Mouse (Mus musculus) T-helper 1 cell (primary cell): ENCODE data around the gene Cct8l1.

Source experiments
- in situ Hi-C: fragments of 300-600 bp; cut with MboI, MseI; formaldehyde crosslinking; loops from one replicate; pipeline ENCODE4 v1.15.1; 2025; ENCODE audit warnings: high pct_unique_total_duplicates

Gene Cct8l1

DNA sequence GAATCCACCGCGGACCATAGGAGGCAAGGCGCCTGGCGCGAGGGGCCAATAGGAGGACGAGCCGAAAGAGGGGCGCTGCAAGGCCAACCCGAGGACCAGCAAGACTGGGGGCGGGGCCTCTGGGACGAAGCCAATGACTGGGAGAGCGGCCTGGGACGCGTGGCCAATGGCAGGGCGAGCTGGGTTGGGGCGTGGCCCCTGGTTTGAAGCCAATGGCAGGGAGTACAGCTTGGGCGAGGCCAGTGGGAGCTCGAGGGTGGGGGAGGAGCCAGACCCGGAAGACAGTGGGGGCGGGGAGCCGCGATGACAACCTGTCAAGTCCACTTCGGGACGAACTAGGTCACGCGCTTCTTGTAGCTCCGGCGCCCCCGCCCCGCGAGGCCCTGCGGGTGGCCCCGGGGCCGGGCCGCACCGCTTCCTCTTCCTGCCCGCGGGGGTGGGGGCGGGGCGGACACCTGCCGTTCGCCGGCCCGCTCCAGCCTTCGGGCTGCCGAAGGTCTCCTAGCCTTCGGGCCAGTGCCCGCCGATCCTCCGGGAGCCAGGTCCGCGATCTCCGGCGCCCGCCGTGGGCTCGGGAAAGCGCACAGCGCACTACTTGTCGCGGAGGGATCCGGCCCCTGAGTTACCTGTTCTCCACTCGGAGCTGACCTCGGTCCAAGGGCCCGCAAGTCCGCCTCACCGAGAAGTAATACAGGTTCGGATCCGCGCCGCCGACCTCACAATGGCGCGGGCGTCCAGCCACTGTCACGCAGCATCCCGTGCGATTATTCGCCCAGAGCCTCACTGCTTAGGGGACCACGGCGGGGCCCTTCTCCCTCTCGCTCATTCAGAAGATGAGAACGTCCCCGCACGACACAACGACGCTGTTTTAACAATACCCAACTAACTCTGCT is 13.9 kb downstream of the Cct8l1 start:
- in situ Hi-C loops: loop anchor here (10.0 kb wide), 1 partner anchor 175 kb away; the partner anchor contains the start of gene Xrcc2

DNA sequence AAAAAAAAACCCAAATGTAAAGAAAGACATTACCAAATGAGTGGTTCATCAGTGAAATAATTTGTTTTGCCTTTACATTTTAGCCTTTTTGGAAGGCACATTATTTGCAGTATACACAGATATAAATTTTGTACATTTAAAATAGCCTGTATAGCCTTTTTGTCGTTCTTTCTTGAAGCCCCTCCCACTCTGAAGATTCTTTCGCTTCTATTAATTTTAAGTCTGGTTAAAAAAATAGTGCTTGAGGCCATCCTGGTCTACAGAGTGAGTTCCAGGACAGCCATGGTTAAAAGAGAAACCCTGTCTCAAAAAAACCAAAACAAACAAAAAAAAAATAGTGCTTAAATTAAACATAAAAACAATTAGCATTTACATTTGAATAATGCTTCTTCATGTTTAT is 14.8 kb downstream of the Cct8l1 start:
- in situ Hi-C loops: loop anchor here (10.0 kb wide), 1 partner anchor 174 kb away; the partner anchor contains the start of gene Xrcc2

DNA sequence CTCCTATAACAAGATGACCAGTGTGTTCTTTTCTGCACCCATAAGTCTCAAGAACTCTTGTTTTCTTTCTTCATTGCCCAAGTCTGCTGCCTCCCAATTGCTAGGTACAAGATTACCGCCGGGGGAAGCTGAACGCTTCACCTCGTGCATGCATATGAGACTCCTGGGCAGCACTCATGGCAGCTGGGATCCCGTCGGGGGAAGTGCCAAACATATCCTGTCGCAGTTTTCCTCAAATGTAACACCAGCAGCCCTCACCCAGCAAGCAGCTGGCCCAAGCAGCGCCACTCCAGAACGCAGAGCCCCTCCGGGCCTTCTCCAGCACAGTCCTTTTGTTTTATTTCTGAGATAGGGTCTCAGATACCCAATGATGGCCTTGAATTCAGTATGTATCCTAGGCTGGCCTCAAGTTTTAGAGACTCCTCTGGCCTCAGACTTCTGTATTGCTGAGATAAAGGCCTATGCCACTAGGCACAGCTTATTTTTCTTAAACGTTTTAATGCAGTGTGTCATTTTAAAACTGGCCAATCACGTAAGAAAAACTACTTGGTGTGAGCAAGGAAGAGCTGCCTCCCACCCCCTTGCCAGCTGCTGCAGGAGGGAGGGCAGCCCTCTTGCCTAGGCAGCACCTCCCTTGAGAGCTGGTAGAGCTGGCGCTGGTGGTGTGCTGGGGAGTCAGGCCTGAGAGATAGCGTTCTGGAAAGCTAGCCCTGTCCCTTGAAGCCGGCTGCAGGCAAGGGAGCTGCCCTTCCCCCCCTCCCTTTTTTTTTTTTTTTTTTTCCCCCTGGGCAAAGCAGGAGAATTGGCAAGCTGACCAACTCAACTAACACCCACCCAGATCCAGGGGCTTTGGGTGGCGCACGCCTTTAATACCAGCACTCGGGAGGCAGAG is 16.6 kb downstream of the Cct8l1 start:
- in situ Hi-C loops: loop anchor here (10.0 kb wide), 1 partner anchor 172 kb away; the partner anchor contains the start of gene Xrcc2

DNA sequence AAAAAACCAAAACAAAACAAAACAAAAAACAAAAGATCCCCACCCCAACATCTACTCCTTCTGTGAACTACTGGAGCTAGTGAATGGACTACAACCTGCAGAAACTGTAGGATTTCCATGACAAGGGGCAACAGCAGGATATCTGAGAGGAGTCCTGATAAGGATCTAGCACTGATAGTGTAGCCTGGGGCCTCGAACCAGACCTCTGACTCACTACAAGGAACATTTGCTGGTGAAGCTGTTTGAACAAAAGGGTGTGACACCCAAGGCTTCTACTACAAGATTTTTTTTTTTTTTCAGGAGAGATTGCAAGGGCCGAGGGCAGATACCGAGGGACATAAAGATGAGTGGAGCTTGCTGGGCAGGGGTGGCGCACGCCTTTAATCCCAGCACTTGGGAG is 17.4 kb downstream of the Cct8l1 start:
- in situ Hi-C loops: loop anchor here (10.0 kb wide), 1 partner anchor 172 kb away; the partner anchor contains the start of gene Xrcc2

DNA sequence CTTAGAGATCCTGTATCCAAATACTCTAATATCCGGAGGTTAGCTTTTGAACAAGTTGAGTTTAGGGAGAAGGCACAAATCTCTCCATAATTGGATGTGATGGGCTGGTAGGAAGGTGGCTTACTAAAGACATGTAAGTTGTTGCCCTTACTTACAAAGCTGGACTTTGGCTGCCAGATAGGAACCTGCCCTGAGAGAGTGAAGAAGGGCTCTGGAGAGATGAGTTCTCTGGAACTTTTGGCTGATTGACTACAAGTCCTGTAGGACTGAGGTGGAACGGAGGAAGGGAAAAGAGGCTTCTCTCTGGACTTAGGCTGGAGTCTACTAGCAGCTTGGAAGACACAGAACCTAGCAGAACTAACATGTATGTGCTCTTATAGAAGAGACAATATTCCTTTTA is 19.7 kb downstream of the Cct8l1 start:
- in situ Hi-C loops: loop anchor here (10.0 kb wide), 1 partner anchor 169 kb away; the partner anchor contains the start of gene Xrcc2

DNA sequence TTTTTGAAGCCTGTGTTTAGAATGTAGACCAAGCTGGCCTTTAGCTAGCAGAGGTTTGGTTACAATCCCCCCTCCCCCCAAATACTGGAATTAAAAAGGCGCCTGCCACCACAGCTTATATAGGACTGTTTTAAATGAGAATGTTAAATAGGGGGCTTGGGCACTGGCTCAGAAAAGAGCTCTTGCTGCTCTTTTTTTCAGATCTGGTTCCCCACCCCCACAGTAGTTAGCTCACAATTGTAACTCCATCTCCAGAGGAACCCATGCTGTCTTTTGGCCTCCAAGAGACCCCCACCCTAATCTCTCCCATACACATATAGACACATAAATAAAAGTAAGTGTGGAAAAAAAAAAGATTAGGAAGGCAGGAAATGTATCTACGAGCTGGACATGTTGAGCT is 20.6 kb downstream of the Cct8l1 start:
- in situ Hi-C loops: loop anchor here (10.0 kb wide), 1 partner anchor 168 kb away; the partner anchor contains the start of gene Xrcc2

DNA sequence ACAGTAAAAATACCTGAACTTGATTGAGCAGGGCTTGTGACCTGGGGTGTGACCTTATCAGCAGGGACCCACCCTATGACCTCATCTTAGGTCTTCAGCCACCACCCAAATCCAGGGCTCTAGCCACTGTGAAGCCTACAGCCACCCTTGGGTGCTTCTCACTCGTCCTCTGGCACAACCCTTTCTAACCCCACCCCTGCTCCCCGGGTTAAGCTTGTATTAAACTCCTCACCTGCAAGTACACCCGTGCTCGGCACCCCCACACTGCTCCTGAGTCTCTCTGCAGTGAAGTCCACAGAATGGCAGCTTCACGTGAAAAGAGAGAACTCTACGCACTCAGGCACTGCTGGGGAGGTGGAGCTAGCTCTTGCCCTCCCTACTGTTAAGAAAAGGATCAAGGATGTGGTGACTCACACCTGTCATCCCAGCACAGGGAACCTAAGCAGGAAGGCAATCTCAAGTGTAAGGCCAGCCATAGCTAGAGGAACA is 21.1 kb downstream of the Cct8l1 start:
- in situ Hi-C loops: loop anchor here (10.0 kb wide), 1 partner anchor 168 kb away; the partner anchor contains the start of gene Xrcc2

DNA sequence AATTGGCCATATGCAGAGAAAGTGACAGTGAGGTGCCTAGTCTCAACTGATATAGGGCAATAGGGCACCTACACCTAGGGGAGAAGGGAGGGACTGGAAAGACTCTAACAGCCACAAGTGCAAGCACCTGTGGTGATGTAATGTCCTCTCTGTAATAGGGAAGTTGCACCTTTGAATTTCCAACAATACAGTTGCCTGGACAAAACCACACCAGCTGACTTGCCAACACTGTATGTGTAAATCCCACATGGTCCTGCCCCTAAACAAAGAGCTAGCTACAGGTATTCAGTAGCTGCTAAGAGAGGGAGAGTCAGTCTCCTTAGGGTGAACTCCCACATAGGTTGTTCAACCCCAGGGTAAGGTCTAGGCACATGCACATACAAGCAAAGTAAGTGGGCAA is 24.5 kb downstream of the Cct8l1 start:
- in situ Hi-C loops: no loop called here

DNA sequence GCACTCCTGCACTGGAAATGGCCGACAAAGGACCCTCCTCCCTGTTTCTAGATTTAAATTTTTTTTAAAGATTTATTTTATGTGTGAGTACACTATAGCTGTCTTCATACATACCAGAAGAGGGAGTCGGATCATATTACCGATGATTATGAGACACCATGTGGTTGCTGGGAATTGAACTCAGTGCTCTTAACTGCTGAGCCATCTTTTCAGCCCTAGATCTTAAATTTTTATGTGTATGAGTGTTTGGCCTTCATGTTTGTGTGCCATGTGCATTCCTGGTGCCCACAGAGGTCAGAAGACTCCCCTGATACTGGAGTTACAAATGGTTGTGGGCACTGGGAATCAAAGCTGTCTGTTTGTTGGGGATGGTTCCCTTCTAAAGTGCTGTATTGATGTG is 25.1 kb downstream of the Cct8l1 start:
- in situ Hi-C loops: no loop called here

DNA sequence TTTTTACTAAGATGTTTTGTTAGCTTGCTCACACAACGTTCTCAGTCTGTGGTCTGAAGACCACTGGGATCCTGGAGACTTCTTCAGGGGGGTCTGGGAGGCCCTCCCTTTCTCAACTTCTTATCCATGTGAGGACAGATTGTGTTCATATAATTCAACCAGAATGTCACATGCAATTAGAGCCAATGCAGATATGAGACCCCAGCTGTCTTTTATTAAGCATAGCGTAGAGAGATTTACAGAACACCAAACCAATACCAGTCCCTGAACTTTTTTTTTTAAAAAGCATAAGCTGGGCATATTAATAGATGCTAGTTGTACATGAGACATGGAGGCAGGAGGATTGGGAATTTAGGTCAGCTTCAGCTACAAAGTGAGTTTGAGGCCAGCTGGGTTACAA is 25.8 kb downstream of the Cct8l1 start:
- in situ Hi-C loops: no loop called here

DNA sequence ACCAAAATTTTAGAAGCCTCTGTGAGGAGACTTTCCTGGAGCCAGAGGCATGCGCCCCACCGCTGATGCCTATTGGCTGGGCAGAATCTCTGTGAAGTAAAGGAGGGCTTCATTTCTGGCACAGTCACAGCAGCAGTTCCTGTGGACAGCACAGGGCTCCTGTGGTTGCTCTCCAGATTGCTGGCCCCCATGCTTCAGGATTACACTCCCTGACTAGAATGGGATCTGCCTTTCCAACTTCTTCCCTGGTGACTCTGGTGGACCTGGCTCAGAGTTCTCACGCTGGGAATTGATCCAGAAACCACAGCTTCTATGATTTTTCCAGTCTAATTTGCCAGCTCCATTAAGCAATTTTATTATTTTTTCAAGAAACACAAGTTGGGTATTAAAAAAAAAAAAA is 28.2 kb downstream of the Cct8l1 start:
- in situ Hi-C loops: no loop called here

DNA sequence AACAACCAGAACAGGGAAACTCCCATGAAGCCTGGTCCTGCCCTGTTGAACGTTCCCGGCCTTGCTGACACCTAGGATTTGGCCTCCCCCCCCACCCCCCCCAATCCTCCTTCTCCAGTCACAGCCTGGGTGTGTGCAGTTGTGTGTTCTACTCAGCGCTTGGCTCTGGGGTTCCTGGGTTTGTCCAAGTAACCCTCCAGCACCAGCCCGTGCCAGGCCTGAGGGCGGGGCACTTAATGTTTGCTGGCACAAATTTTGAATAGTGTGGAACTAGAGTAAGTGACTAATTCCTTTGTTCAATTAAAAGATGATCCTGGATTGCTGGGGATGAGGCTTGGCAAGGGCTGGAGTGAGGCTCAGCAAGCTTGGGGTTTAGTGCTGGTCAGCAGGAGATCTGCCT is 28.7 kb downstream of the Cct8l1 start:
- in situ Hi-C loops: no loop called here

DNA sequence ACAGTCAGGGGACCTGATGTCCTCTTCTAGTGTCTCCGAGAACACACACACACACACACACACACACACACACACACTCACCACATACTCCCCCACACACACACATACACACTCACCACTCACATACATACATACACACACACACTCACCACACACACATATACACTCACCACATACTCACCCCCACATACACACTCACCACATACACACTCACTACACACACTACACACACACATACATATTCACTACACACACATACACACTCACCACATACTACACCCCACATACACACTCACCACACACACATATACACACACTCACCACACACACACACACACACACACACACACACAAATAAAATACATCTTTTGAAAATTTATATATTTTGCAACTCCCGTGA is 31.0 kb downstream of the Cct8l1 start:
- in situ Hi-C loops: no loop called here

DNA sequence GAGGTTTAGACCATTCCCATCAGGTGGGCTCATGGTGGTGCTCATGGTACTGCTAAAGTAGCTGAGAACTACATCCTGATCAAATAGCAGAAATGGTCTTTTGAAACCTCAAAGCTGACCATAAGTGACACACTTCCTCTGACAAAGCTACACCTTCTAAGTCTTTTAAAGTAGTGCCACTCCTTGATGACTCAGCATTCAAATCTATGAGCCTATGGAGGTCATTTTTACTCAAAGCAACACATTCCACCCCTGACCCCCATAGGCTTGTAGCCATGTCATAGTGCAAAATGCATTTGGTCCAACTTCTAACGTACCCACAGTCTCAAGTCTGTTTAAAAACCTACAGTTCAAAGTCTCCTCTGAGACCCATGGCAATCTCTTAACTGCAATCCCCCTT is 35.0 kb downstream of the Cct8l1 start:
- in situ Hi-C loops: loop anchor here (25.0 kb wide), 1 partner anchor 1661 kb away; no protein-coding TSS in a partner anchor

DNA sequence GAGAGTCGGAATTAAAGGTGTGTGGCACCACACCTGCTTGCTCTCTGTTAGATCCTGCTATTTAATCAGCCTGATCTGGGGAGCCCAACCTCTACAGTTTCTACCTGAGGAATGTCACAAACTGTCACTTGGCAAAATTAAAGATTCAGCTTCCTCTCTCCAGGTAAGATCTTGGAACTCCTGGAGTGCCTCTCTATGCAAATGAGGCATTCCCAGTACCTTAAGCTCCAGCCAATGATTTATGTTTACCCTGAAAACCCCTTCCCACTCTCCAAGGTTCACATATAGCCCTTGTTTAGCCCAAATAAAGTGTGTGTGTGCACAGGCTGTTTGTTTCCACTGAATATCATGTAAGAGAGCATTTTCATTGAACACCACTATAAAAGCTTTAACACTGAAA is 38.3 kb downstream of the Cct8l1 start:
- in situ Hi-C loops: loop anchor here (25.0 kb wide), 1 partner anchor 1658 kb away; no protein-coding TSS in a partner anchor

DNA sequence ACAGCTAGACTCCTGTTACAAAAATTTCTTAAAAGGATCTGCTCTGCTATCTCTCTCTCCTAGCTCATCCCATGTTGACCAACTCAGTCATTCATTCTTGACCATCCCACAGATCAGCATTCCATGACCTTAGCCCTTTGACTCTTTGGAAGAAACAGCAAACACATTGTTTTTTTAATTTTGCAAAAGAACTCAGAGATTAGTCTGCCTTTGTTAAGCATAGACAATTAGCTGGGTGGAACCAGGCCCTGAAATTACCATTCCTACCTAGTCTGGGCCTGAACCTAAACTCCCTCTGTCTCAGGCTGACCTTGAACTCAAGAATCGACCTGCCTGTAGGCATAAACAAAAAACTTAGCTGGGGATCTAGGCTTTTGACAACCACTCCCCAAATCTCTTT is 38.8 kb downstream of the Cct8l1 start:
- in situ Hi-C loops: loop anchor here (25.0 kb wide), 1 partner anchor 1658 kb away; no protein-coding TSS in a partner anchor

DNA sequence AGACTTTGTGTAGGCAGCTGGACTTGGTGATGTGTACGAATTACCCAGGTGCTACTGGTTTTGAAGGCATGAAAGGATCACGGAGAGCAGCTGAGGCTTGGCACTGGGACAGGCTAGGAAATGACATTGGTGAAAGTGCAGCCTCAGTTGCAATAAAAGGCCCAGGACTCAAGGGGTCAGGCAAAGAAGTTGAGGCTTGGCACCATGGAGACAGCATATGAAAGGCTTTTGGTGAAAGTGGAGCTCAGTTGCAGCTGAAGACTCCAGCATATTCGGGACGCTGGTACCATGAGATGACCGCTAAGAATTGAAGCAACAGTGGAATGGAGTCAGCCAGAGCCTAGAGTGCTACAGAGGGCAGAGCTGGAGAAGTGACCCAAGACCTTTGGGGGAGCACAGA is 39.8 kb downstream of the Cct8l1 start:
- in situ Hi-C loops: loop anchor here (25.0 kb wide), 1 partner anchor 1657 kb away; no protein-coding TSS in a partner anchor

DNA sequence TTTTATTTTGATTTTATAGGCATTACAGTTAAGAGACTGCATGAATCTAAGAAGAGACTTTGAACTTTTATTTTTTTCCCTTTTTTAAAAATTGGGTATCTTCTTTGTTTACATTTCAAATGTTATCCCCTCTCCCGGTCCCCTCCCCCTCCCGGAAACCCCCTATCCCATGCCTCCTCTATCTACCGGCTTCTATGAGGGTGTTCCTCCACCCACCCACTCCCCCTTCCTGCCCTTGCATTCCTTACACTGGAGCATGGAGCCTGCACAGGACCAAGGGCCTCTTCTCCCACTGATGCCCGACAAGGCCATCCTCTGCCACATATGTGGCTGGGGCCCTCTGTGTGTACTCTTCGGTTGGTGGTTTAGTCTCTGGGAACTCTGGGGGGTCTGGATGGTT is 40.5 kb downstream of the Cct8l1 start:
- in situ Hi-C loops: loop anchor here (25.0 kb wide), 1 partner anchor 1656 kb away; no protein-coding TSS in a partner anchor
